Mouse (Mus musculus): Measurements from ENCODE around the gene Ifnb1.
A peak's percentile ranks its signal among the peaks of the same experiment; 100 is the strongest.
"Not testable (repeated sequence)": the region's sequence is repeated elsewhere in the genome, so short reads cannot be mapped to it uniquely, and the experiment has no call there.

Gene Ifnb1

GRCm38 (mm10) chr4:88522674-88523073 is at the start of gene Ifnb1:
Gene Ifnb1, minus strand, starts transcription at chr4:88522774.
- DNase-seq: no peak

- DNase-seq: no peak
These were observed 49.1 kb upstream of the Ifnb1 start, which contains the start of gene Ifna14 for GRCm38 (mm10) chr4:88571698-88572097. Gene Ifna14, minus strand, starts transcription at chr4:88571798.

DNA sequence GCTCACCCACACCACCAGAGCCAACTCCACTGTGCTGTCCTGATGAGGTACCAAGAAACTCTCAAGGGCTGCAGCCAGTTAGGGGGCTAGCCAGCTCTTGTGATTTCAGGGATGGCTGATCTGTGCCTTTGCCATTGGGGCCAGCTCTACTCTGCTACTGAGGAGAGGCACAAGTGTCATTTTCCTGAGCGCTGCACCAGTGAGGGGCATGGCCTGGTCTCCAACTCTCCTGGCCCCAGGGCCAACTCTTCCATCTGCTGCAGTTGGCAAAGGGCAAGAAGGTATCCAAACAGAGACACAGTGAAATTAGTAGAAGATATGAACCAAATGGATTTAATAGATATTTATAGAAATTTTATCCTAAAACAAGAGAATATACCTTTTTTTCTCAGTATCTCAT is 39.2 kb upstream of the Ifnb1 start:
- DNase-seq: no peak

DNA sequence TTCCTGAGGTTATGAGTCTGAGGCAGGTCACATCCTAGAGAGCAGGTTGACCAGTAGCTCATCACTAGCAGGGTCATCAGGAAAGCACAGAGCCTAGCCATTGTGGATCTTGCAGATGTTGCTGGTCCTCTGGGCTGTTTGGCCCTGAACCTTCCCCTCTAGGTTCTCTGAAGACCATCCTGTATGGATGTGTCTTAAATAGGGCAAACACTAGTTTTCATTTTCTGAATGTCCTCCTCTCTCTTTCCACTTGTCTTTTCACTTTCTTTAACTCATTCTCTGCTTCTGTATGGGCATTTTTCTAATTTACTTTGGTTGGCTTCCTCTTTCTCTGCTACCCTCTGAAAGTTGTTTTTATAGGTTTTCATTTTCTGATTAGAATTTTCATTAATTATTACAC is 35.6 kb upstream of the Ifnb1 start, which contains the start of gene Ifna15:
TSS of gene Ifna15 (minus strand) at position 101 of the 400 bp plus-strand sequence.
- DNase-seq: not testable (repeated sequence)

DNA sequence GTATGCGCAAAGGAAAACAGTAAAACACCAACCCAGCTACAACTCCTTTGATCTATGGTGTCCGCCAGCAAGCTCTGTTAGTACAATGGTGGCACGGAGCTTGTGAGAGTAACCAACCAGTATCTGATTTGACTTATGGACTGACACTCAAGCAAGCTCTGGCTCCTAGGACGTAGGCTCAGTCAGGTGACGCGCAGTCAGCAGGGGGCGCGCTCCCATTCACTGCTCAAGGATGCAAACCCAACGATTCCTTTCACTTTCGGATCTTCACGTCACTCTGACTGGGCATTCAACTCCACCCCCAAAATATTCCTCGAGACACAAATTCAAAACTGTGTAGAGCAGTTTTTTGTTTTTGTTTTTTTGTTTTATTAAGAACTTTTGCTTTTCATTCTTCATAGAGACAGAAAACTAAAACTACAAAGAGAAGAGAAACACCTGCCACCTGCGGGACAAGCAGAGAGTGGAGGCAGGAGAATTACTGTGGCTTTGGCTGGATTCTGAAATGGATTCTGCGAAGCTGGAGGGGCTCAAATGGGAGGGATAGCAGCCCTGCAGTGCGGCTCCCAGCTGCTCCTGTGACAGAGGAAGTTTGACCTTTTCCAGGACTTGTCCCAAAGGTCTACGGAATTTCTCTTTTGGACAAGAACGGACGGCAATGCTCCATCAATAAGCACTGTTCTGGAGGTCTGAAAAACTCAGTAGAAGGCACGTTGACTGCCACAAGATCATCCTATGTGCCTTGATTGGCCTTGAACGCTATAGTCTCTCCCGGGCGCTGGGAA is 27.8 kb upstream of the Ifnb1 start:
- DNase-seq: peak; percentile 49

DNA sequence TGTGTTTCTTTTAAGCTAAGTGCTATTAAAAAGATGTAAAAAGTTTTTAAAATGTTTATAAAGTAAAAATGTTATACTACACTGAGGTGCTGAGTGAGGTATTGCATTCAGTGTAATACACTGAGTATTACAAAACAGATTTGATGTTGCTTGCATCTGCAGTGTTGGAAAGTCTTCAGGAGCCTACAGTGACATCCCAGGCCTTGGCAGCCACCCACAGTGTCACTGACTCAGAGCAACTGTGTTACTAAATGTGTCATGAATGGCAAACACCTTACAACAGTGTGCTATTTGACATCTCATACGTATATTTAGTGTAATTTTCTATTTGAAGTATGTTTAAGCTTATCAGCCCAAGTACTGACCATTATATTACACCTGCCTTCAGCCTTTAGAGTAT is 25.4 kb upstream of the Ifnb1 start:
- DNase-seq: no peak

DNA sequence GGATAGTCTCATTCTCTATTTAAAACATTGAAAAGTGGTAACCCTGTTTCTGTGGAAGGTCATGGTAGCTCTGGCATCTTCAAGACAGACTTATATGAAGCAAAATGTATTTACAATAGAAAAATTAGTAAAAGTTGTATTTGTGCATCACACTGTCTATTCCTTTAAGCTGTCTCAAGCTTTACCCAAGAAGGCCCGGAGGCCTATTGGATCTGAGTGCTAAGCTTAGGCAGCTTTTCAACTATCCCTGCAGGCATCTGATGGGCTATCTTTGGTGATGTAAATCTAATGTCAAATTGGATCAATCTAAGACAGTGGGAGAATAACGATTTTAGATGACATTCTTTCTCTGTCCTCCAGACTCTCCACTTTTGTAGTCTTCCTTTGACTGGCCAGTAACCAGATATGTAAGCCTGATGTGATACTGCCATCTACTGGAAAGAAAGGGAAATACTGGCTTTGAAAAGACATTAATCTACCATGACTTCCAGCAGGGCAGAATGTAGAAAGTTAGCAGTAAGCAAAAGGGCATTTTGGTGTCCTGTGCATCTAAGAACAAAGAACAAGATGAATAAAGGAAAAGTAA is 21.2 kb upstream of the Ifnb1 start:
- no peak for DNase-seq

GRCm38 (mm10) chr4:88537328-88537727 is 14.8 kb upstream of the Ifnb1 start:
- peak; percentile 53 for DNase-seq

DNA sequence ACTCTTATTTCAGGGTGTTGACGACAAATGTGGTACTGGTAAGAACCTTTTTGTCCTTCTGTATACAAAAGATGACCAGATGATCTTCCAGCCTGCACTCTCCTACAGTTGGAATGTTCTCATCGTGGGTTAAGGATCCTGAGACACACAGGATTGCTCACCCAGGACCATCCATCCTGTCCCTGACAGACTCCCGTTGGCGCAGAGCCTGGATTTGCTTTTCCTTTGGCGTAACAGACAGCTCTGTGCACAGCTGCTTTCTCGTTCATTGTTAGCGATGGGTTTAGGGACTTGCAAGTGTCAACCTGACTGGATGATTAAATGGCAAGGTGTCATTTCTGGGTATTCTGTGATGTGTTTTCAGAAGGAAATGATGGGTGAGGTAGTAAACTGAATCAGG is 14.1 kb upstream of the Ifnb1 start:
- no peak for DNase-seq

GRCm38 (mm10) chr4:88535742-88536141 is 13.2 kb upstream of the Ifnb1 start:
- no peak for DNase-seq

DNA sequence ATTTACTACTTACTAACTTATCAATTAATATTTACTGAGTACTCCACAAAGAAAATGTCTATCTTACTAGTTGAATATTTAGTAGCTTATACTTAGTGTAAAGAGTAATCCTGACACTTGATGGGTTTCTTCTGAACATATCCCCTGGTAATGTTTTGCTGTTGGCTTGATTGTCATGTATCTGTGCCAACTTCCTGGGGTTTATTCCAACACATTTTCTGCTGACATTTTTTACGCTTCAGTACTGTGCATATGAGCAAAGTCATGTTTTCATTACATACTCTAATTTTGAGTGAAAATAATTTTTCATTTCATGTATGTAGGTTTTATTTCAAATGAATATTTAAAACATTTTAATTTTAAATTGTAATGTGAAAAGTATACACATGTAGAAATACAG is 12.3 kb upstream of the Ifnb1 start:
- no peak for DNase-seq

DNA sequence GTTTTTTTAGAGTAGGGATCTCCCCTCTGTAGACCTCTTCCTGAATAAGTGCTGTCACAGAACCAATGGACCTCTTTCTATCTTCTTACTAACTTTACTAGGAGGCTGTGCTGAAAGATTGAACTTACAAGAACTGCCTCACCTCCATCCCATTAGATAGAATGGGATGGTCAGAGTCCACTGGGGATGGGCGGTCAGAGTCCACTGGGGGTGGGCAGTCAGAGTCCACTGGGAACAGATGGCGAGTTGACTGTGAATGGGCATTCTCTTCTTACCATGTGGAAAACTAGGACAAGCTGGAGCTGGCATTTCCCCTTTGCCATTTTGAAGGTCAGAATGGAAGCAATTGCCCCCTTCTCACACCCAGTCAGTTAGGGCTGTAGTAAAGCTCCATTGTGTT is 10.9 kb upstream of the Ifnb1 start:
- DNase-seq: no peak

- DNase-seq: no peak
These were observed 8.3 kb upstream of the Ifnb1 start for GRCm38 (mm10) chr4:88530892-88531291.

- no peak for DNase-seq
These were observed 7.7 kb upstream of the Ifnb1 start for GRCm38 (mm10) chr4:88530271-88530670.

DNA sequence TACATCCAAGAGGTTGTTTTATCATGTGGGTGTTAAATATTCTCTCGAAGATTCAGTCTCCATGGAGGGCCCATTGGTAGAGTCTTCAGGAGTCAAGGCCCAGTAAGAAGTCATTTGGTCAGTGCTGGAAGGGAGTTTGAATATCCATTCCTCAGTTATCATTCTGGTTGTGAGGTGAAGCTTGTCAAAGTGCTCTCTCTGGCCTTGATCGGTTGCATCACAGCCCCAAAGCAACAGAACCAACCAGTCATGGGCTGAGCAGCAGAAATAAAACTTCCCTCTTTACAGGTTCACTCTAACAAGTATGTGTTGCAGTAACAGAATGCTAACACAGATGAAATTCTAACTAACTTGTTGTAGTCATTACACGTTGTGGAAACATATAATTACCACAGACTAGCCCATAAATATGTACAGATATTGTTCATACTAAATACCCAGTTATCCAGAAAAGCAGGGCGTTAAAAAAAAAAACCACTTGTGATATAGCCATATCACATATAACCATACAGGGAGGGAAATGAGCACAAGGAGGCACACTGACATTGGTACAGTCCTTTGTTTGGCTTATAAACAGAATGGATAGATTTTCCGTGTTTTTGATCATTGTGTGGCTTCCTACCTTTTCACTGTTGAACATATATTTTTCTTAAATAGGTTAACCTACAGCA is 3.9 kb upstream of the Ifnb1 start:
- DNase-seq: no peak

- no peak for DNase-seq
These were observed 2.8 kb upstream of the Ifnb1 start for GRCm38 (mm10) chr4:88525393-88525792.

DNA sequence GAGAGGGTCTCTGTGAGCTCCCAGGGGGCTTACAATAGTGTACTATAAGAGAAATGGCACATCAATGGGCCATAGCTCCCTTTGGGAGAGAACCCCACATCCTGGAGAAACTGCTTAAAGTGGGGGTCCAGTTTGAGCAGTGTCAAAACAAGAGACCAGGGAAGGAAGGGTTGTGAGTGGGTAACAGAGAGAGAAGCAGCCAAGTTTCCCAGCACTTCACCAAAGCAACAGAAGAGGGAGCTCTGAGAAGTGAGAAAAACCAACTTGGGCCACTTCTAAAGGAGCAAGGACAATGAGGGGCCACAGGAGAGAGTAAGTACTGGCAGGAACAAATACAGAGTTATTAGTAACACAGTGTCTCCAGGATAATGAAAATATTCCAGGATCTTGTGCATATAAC is 667 bp upstream of the Ifnb1 start:
- no peak for DNase-seq

- no peak for DNase-seq
These were observed 4.6 kb downstream of the Ifnb1 start for GRCm38 (mm10) chr4:88517957-88518356.

- DNase-seq: peak; percentile 14
These were observed 6.8 kb downstream of the Ifnb1 start for GRCm38 (mm10) chr4:88515711-88516211.

DNA sequence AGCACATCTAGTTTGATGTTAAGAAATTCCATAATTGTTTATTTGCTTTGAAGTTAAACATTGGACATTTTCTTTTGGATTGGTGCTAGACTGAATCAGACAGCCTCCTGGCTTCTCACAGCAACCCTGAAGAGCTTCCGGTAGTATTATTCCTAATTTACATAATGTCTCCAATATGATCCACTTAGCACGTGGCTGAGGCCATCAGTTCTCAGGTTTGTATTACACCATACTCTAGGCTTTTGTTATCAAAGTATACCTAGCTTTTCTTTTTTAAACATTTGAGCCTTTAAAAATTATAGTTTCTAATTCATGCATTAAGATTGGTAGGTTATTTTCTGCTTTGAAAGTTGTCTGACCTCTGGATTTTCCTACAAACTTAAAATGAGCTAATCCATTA is 7.3 kb downstream of the Ifnb1 start:
- DNase-seq: no peak

DNA sequence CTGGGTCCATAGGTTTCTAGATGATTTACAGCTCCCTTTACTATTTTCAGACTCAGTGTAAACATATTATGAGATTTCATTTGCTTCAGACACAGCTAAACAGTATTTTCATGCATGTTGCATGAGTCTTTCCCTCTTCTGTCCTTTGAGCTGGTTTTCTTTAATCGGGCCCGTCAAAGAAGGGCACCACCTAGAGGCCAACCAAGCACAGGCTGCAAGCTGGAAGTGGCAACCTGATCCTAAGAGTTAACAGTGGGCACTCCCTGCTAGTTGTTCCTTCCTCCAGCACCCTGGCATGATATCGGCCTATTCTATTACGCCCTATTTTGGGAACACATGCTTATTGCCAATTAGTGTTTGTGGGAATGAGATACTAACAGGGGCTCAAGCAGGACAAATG is 8.2 kb downstream of the Ifnb1 start:
- no peak for DNase-seq

DNA sequence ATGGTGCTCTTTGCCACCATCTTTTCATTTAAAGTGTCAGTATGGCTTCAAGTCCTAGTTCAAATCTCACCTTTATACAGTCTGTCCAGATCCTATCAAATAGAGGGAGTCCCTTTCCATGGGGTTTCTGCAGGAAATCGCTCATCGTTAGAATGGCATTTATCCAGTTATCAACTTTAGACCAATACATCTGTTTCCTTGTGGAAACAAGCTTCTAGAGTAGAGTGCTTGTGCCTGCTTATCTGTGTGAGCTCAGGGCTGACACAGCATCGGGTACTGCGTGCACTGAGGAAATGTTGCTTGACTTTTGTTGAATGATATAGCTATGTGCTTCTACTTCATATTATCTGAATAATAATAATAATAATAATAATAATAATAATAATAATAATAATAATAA is 8.8 kb downstream of the Ifnb1 start:
- no peak for DNase-seq

DNA sequence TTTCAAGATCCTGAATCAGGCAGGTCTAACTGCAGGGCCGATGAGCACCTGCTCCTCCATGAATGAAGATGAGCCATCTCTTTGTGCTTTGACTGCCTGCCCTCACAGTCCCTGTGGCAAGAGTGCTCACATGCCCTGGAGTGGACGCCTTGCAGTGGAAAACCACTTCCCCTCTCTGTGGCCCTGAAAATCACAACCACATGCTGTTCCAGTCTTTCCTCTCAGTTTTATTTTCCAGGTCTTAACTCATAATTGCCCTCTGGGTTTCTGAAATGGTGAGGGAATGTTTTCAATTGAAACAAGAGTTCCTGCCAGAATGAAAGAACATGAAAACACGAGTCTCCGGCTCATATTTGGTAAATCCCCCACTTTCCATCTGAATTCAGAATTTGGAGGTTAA is 18.8 kb downstream of the Ifnb1 start:
- DNase-seq: no peak

GRCm38 (mm10) chr4:88501247-88501646 is 21.3 kb downstream of the Ifnb1 start:
- no peak for DNase-seq
